Mouse (Mus musculus) cerebellum, adult 2 months (tissue): ENCODE data around the gene Thsd4.

Experiments used
- CTCF ChIP-seq: fragments of 200-500 bp; IDR thresholded peaks from 2 replicates; pipeline ENCODE4 v1.5.1; 2011; ENCODE audit warnings: low read depth, mild to moderate bottlenecking, control low read depth, low read length, moderate library complexity, borderline replicate concordance; ENCODE audit not compliant: insufficient read depth
- POLR2A ChIP-seq: fragments of 200-500 bp; IDR thresholded peaks from 2 replicates; pipeline ENCODE4 v1.6.1; 2011; ENCODE audit warnings: low read length, control low read depth, borderline replicate concordance; ENCODE audit not compliant: insufficient read depth

DNA sequence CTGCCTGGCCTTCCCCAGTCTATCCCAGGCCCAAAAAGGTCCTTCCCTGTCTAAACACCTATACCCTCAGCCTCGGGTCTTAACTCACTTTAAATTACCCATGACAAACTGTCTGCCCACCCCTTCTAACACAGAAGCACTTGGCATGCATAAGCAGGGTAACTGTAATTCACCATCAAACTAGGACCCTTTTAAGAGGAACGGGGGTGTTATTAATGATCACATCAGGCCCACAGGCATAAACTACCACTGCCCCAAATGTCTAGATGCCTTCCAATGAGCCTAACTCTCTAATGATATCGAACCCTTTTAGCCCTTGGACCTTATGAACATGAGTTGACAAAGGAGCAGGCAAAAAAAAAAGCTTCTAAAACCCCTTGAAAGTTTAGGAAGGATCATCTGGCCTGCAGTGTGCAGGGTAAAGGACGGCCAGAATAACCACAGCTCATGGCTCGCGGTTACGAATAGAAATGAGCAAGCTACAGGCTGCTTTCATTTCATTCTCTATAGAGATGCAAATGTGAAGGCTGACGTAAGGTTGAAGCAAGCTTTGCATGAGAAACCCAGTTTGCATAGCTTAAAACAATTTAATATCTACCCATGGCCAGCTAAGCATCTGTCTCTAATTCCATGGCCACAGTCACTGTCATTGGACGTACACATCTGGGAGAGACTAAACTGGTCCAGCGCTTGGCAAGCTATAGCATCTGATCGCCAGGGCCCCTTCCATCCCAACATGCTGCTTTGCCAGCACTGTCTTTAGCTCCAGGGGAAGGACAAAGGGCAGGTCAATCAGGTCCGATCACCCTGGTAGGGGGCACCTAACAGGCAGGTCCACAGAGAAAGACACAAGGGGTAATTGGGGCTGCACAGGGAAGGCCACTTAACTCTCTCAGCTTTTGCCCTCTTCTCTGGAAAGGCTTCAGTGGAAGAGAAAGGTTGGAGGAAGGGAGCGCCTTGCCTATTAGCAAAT, 61.5 kb downstream of the Thsd4 start:
- TF ChIP-seq POLR2A (no peak), CTCF (no peak)
